Mouse (Mus musculus): ENCODE measurements around the gene 2610507B11Rik. TPM values are rescaled to one million over a fixed set of nuclear protein-coding genes. Genes with fewer than 3 reads are reported as not detected.

2610507B11Rik gene
- polyA plus RNA-seq, 1 experiment: 103 TPM

DNA sequence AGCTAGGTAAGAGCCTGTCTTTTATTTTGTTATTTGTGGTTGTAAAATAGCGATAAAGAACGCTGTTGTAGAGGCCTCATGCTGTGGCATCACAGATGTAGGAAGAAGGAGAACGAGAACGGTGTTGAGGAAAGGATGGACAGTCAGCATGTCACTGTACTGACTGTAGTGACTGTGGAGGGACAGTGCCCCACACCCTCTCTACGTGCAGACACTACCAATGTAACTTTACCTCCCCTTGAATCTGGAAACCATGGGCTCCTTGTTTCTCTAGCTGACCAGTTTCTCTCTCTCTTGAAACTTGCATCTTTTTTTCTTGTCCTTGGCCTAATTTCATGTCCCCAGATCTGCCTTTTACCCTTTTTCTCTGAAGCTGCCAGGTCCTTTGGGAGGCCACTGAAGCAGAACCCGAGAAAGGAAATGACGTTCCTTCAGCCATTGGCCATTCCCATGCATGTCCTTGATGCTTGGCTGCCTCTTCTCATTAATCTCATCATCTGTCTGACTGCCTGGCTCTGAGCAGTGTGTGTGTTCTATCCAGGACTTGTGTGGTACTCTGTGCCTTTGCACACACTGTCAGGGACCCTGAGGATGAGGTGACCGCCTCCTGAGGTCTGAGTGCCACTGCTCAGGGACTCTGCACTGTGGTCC is 49.4 kb downstream of the 2610507B11Rik start:
- Histone ChIP-seq H3K4me1 (ENCODE audit: control insufficient read depth, insufficient read depth, low read length) (peaks cover 7% of the 10 kb centered on the region), H3K4me3 (ENCODE audit: insufficient read depth, low read depth, low read length) (no peak overlapping the region), H3K27me3 (replicated peaks; ENCODE audit: control insufficient read depth, insufficient read depth, low read length) (no peaks in the 10 kb centered on the region), H3K27ac (ENCODE audit: insufficient read depth, low read depth, low read length) (no peak overlapping the region), H3K36me3 (ENCODE audit: control insufficient read depth, insufficient read depth, low read length) (no peaks in the 10 kb centered on the region)
- 72% methylated on average over 8 of the region's 8 CpGs for WGBS
- DNase-seq: peak; percentile 16
- TF ChIP-seq POLR2A (IDR thresholded peaks at IDR 0.05; ENCODE audit: low read depth, low read length): no peak
- TF ChIP-seq CTCF (conservative IDR thresholded peaks at IDR 0.05; ENCODE audit: insufficient read depth, insufficient read length, low read depth, low read length): no peak

GRCm38 (mm10) chr11:78313662-78314061 is 52.1 kb downstream of the 2610507B11Rik start:
- 76% methylated on average over 2 of the region's 2 CpGs for WGBS
- TF ChIP-seq POLR2A (IDR thresholded peaks at IDR 0.05; ENCODE audit: low read depth, low read length) (no peak), CTCF (conservative IDR thresholded peaks at IDR 0.05; ENCODE audit: insufficient read depth, insufficient read length, low read depth, low read length) (no peak)
- peak; percentile 60 for DNase-seq
- peaks cover 7% of the 10 kb centered on the region for H3K4me1 ChIP-seq (ENCODE audit: control insufficient read depth, insufficient read depth, low read length)
- no peaks in the 10 kb centered on the region for H3K36me3 ChIP-seq (ENCODE audit: control insufficient read depth, insufficient read depth, low read length)
- H3K27ac ChIP-seq (ENCODE audit: insufficient read depth, low read depth, low read length): peak overlapping the region; percentile 93; the same call in 1 of the 2 replicates
- H3K4me3 ChIP-seq (ENCODE audit: insufficient read depth, low read depth, low read length): no peak overlapping the region
- H3K27me3 ChIP-seq (replicated peaks; ENCODE audit: control insufficient read depth, insufficient read depth, low read length): no peaks in the 10 kb centered on the region

GRCm38 (mm10) chr11:78318411-78318810 is 56.9 kb downstream of the 2610507B11Rik start:
- H3K4me3 ChIP-seq (ENCODE audit: insufficient read depth, low read depth, low read length): no peak overlapping the region
- no peaks in the 10 kb centered on the region for H3K27me3 ChIP-seq (replicated peaks; ENCODE audit: control insufficient read depth, insufficient read depth, low read length)
- DNase-seq: no peak
- H3K27ac ChIP-seq (ENCODE audit: insufficient read depth, low read depth, low read length): no peak overlapping the region
- 84% methylated on average over 2 of the region's 2 CpGs for WGBS
- H3K4me1 ChIP-seq (ENCODE audit: control insufficient read depth, insufficient read depth, low read length): peaks cover 12% of the 10 kb centered on the region
- no peak for TF ChIP-seq CTCF (conservative IDR thresholded peaks at IDR 0.05; ENCODE audit: insufficient read depth, insufficient read length, low read depth, low read length)
- no peak for TF ChIP-seq POLR2A (IDR thresholded peaks at IDR 0.05; ENCODE audit: low read depth, low read length)
- H3K36me3 ChIP-seq (ENCODE audit: control insufficient read depth, insufficient read depth, low read length): no peaks in the 10 kb centered on the region

- H3K36me3 ChIP-seq (ENCODE audit: control insufficient read depth, insufficient read depth, low read length): no peaks in the 10 kb centered on the region
- H3K27me3 ChIP-seq (replicated peaks; ENCODE audit: control insufficient read depth, insufficient read depth, low read length): no peaks in the 10 kb centered on the region
- H3K4me1 ChIP-seq (ENCODE audit: control insufficient read depth, insufficient read depth, low read length): peaks cover 9% of the 10 kb centered on the region; the same call in 1 of the 2 replicates
- no peak overlapping the region for H3K4me3 ChIP-seq (ENCODE audit: insufficient read depth, low read depth, low read length)
- WGBS: 39% methylated on average over 2 of the region's 2 CpGs
- DNase-seq: no peak
- TF ChIP-seq CTCF (conservative IDR thresholded peaks at IDR 0.05; ENCODE audit: insufficient read depth, insufficient read length, low read depth, low read length) (no peak), POLR2A (IDR thresholded peaks at IDR 0.05; ENCODE audit: low read depth, low read length) (no peak)
- H3K27ac ChIP-seq (ENCODE audit: insufficient read depth, low read depth, low read length): peak overlapping the region; percentile 1; the same call in 1 of the 2 replicates
Measured at GRCm38 (mm10) chr11:78322076-78322831, 60.7 kb downstream of the 2610507B11Rik start.

GRCm38 (mm10) chr11:78322860-78323259 is 61.3 kb downstream of the 2610507B11Rik start, which contains the start of gene Aldoc:
TSS of gene Aldoc (plus strand) at chr11:78322968.
- Histone ChIP-seq H3K4me1 (ENCODE audit: control insufficient read depth, insufficient read depth, low read length) (peaks cover 9% of the 10 kb centered on the region; the same call in 1 of the 2 replicates), H3K4me3 (ENCODE audit: insufficient read depth, low read depth, low read length) (peak within 1 kb of the TSS; percentile 30; the same call in 1 of the 2 replicates), H3K27ac (ENCODE audit: insufficient read depth, low read depth, low read length) (peak within 1 kb of the TSS; percentile 52; the same call in 1 of the 2 replicates), H3K27me3 (replicated peaks; ENCODE audit: control insufficient read depth, insufficient read depth, low read length) (no peaks in the 10 kb centered on the region), H3K36me3 (ENCODE audit: control insufficient read depth, insufficient read depth, low read length) (no peaks in the 10 kb centered on the region)
- WGBS: 7% methylated on average over 15 of the region's 15 CpGs
- DNase-seq: peak; percentile 95
- TF ChIP-seq CTCF (conservative IDR thresholded peaks at IDR 0.05; ENCODE audit: insufficient read depth, insufficient read length, low read depth, low read length): no peak
- no peak for TF ChIP-seq POLR2A (IDR thresholded peaks at IDR 0.05; ENCODE audit: low read depth, low read length)

- Histone ChIP-seq H3K4me3 (ENCODE audit: insufficient read depth, low read depth, low read length) (no peak overlapping the region), H3K27ac (ENCODE audit: insufficient read depth, low read depth, low read length) (no peak overlapping the region), H3K36me3 (ENCODE audit: control insufficient read depth, insufficient read depth, low read length) (no peaks in the 10 kb centered on the region), H3K27me3 (replicated peaks; ENCODE audit: control insufficient read depth, insufficient read depth, low read length) (no peaks in the 10 kb centered on the region), H3K4me1 (ENCODE audit: control insufficient read depth, insufficient read depth, low read length) (peaks cover 12% of the 10 kb centered on the region; the same call in 1 of the 2 replicates)
- DNase-seq: no peak
- 94% methylated on average over 15 of the region's 15 CpGs for WGBS
- TF ChIP-seq CTCF (conservative IDR thresholded peaks at IDR 0.05; ENCODE audit: insufficient read depth, insufficient read length, low read depth, low read length): no peak
- no peak for TF ChIP-seq POLR2A (IDR thresholded peaks at IDR 0.05; ENCODE audit: low read depth, low read length)
Measured at GRCm38 (mm10) chr11:78324000-78324785, 62.6 kb downstream of the 2610507B11Rik start.

All from kidney, adult 2 months (tissue).